Mouse (Mus musculus) heart, adult 8-10 months (tissue): ENCODE data around the gene Cs. TPM values are rescaled to one million over a fixed set of nuclear protein-coding genes. Genes with fewer than 3 reads are reported as not detected.
"Not testable (repeated sequence)": the region's sequence is repeated elsewhere in the genome, so short reads cannot be mapped to it uniquely, and the experiment has no call there.

Experiments used
- DNase-seq: peaks from one replicate; pipeline ENCODE4 v3.0.0; 2022; ENCODE audit warnings: low spot score
- total RNA-seq, 4 experiments: library from RNA; stranded (reverse); gene quantifications; 2 replicates each; pipeline ENCODE4 v1.2.4; 2022

Gene Cs
- total RNA-seq, 4 experiments from 2014 or later = 991 to 1,066 (median 1,045) TPM

GRCm38 (mm10) chr10:128332358-128333249 lies 4.9 kb upstream of the Cs start:
- not testable (repeated sequence) for DNase-seq

- DNase-seq = peak; percentile 79
These were observed 2.0 kb upstream of the Cs start for GRCm38 (mm10) chr10:128335582-128335981.

GRCm38 (mm10) chr10:128336195-128336594 lies 1.3 kb upstream of the Cs start:
- DNase-seq = no peak

- DNase-seq = no peak
These were observed 937 bp upstream of the Cs start for GRCm38 (mm10) chr10:128336597-128336996.

GRCm38 (mm10) chr10:128338415-128338814 lies 881 bp downstream of the Cs start:
- no peak for DNase-seq

GRCm38 (mm10) chr10:128338948-128339347 lies 1.4 kb downstream of the Cs start:
- peak; percentile 41 for DNase-seq

GRCm38 (mm10) chr10:128340257-128340656 lies 2.7 kb downstream of the Cs start:
- no peak for DNase-seq

GRCm38 (mm10) chr10:128343436-128343835 lies 5.9 kb downstream of the Cs start:
- DNase-seq = no peak

- peak; percentile 88 for DNase-seq
These were observed 7.2 kb downstream of the Cs start for GRCm38 (mm10) chr10:128344568-128345275.

GRCm38 (mm10) chr10:128347541-128347940 lies 10.0 kb downstream of the Cs start:
- no peak for DNase-seq

GRCm38 (mm10) chr10:128358796-128359195 lies 21.3 kb downstream of the Cs start:
- no peak for DNase-seq

GRCm38 (mm10) chr10:128359226-128359625 lies 21.7 kb downstream of the Cs start:
- no peak for DNase-seq

GRCm38 (mm10) chr10:128361836-128362235 lies 24.3 kb downstream of the Cs start:
- no peak for DNase-seq

- peak; percentile 49 for DNase-seq
These were observed 25.0 kb downstream of the Cs start for GRCm38 (mm10) chr10:128362568-128362967.

GRCm38 (mm10) chr10:128367899-128368401 lies 30.4 kb downstream of the Cs start:
- DNase-seq = peak; percentile 75

GRCm38 (mm10) chr10:128368402-128369217 lies 31.1 kb downstream of the Cs start, which contains the start of gene Coq10a:
Gene Coq10a, minus strand, starts transcription at chr10:128368997.
- peak; percentile 93 for DNase-seq

- DNase-seq = no peak
These were observed 31.6 kb downstream of the Cs start for GRCm38 (mm10) chr10:128369218-128369543.

- no peak for DNase-seq
These were observed 32.1 kb downstream of the Cs start for GRCm38 (mm10) chr10:128369599-128369998.

GRCm38 (mm10) chr10:128370021-128370420 lies 32.5 kb downstream of the Cs start:
- DNase-seq = no peak

- no peak for DNase-seq
These were observed 33.1 kb downstream of the Cs start for GRCm38 (mm10) chr10:128370601-128371000.

GRCm38 (mm10) chr10:128372142-128372541 lies 34.6 kb downstream of the Cs start:
- DNase-seq = no peak
